Mouse (Mus musculus): ENCODE results near the gene Myt1. TPM values are rescaled to one million over a fixed set of nuclear protein-coding genes. Genes with fewer than 3 reads are reported as not detected.

The Myt1 gene
- polyA plus RNA-seq, 1 experiment from 2014 or later: 0.06 TPM

GRCm38 (mm10) chr2:181727659-181728262, 35.4 kb upstream of the Myt1 start:
- ATAC-seq (replicated peaks; ENCODE audit: insufficient number of reproducible peaks, low FRiP score, low TSS enrichment): no peak
- Histone ChIP-seq H3K4me1 (ENCODE audit: control insufficient read depth, insufficient read depth, low read length) (no peaks in the 10 kb centered on the region), H3K27ac (ENCODE audit: low read depth, low read length) (no peak overlapping the region)

GRCm38 (mm10) chr2:181730051-181730450, 33.1 kb upstream of the Myt1 start:
- Histone ChIP-seq H3K4me3 (ENCODE audit: low read depth, low read length) (no peak overlapping the region), H3K27me3 (ENCODE audit: control insufficient read depth, insufficient read depth, low read length) (no peaks in the 10 kb centered on the region), H3K27ac (ENCODE audit: low read depth, low read length) (no peak overlapping the region), H3K9ac (ENCODE audit: low read depth, low read length) (no peak overlapping the region), H3K4me1 (ENCODE audit: control insufficient read depth, insufficient read depth, low read length) (no peaks in the 10 kb centered on the region), H3K36me3 (ENCODE audit: control insufficient read depth, insufficient read depth, low read length) (no peaks in the 10 kb centered on the region), H3K4me2 (no peak overlapping the region), H3K9me3 (replicated peaks; ENCODE audit: control insufficient read depth, low read length) (no peaks in the 10 kb centered on the region)
- ATAC-seq (replicated peaks; ENCODE audit: insufficient number of reproducible peaks, low FRiP score, low TSS enrichment): no peak
- 58% methylated on average over 3 of the region's 3 CpGs for WGBS (ENCODE audit: insufficient replicate concordance)

More at GRCm38 (mm10) chr2:181727659-181728262, 35.4 kb upstream of the Myt1 start:
- H3K27me3 ChIP-seq (ENCODE audit: control insufficient read depth, insufficient read depth, low read length): no peaks in the 10 kb centered on the region
- H3K4me2 ChIP-seq: no peak overlapping the region
- no peaks in the 10 kb centered on the region for H3K9me3 ChIP-seq (replicated peaks; ENCODE audit: control insufficient read depth, low read length)
- H3K9ac ChIP-seq (ENCODE audit: low read depth, low read length): no peak overlapping the region
- no peaks in the 10 kb centered on the region for H3K36me3 ChIP-seq (ENCODE audit: control insufficient read depth, insufficient read depth, low read length)
- 53% methylated on average over 9 of the region's 9 CpGs for WGBS (ENCODE audit: insufficient replicate concordance)
- no peak overlapping the region for H3K4me3 ChIP-seq (ENCODE audit: low read depth, low read length)

GRCm38 (mm10) chr2:181752626-181753025, 10.5 kb upstream of the Myt1 start:
- Histone ChIP-seq H3K9me3 (replicated peaks; ENCODE audit: control insufficient read depth, low read length) (no peaks in the 10 kb centered on the region), H3K27me3 (ENCODE audit: control insufficient read depth, insufficient read depth, low read length) (no peaks in the 10 kb centered on the region), H3K4me1 (ENCODE audit: control insufficient read depth, insufficient read depth, low read length) (no peaks in the 10 kb centered on the region), H3K4me2 (no peak overlapping the region), H3K36me3 (ENCODE audit: control insufficient read depth, insufficient read depth, low read length) (no peaks in the 10 kb centered on the region), H3K27ac (ENCODE audit: low read depth, low read length) (no peak overlapping the region), H3K9ac (ENCODE audit: low read depth, low read length) (no peak overlapping the region), H3K4me3 (ENCODE audit: low read depth, low read length) (no peak overlapping the region)
- 50% methylated on average over 1 of the region's 1 CpGs for WGBS (ENCODE audit: insufficient replicate concordance)
- ATAC-seq (replicated peaks; ENCODE audit: insufficient number of reproducible peaks, low FRiP score, low TSS enrichment): no peak

- no peak for ATAC-seq (replicated peaks; ENCODE audit: insufficient number of reproducible peaks, low FRiP score, low TSS enrichment)
- Histone ChIP-seq H3K4me2 (no peak overlapping the region), H3K27me3 (ENCODE audit: control insufficient read depth, insufficient read depth, low read length) (peaks cover 3% of the 10 kb centered on the region), H3K9me3 (replicated peaks; ENCODE audit: control insufficient read depth, low read length) (no peaks in the 10 kb centered on the region), H3K9ac (ENCODE audit: low read depth, low read length) (no peak overlapping the region), H3K4me3 (ENCODE audit: low read depth, low read length) (no peak overlapping the region), H3K4me1 (ENCODE audit: control insufficient read depth, insufficient read depth, low read length) (no peaks in the 10 kb centered on the region), H3K27ac (ENCODE audit: low read depth, low read length) (no peak overlapping the region), H3K36me3 (ENCODE audit: control insufficient read depth, insufficient read depth, low read length) (no peaks in the 10 kb centered on the region)
- 54% methylated on average over 2 of the region's 2 CpGs for whole genome bisulfite sequencing (ENCODE audit: insufficient replicate concordance)
These were observed 4.9 kb upstream of the Myt1 start for GRCm38 (mm10) chr2:181758147-181758725.

GRCm38 (mm10) chr2:181759041-181759440, 4.1 kb upstream of the Myt1 start:
- Histone ChIP-seq H3K4me2 (no peak overlapping the region), H3K27me3 (ENCODE audit: control insufficient read depth, insufficient read depth, low read length) (peaks cover 11% of the 10 kb centered on the region), H3K9ac (ENCODE audit: low read depth, low read length) (no peak overlapping the region), H3K9me3 (replicated peaks; ENCODE audit: control insufficient read depth, low read length) (no peaks in the 10 kb centered on the region), H3K4me3 (ENCODE audit: low read depth, low read length) (no peak overlapping the region), H3K27ac (ENCODE audit: low read depth, low read length) (no peak overlapping the region), H3K4me1 (ENCODE audit: control insufficient read depth, insufficient read depth, low read length) (no peaks in the 10 kb centered on the region), H3K36me3 (ENCODE audit: control insufficient read depth, insufficient read depth, low read length) (no peaks in the 10 kb centered on the region)
- ATAC-seq (replicated peaks; ENCODE audit: insufficient number of reproducible peaks, low FRiP score, low TSS enrichment): no peak
- 41% methylated on average over 4 of the region's 4 CpGs for WGBS (ENCODE audit: insufficient replicate concordance)

GRCm38 (mm10) chr2:181763886-181764527, 875 bp downstream of the Myt1 start:
- WGBS (ENCODE audit: insufficient replicate concordance): 38% methylated on average over 14 of the region's 14 CpGs
- Histone ChIP-seq H3K4me3 (ENCODE audit: low read depth, low read length) (no peak overlapping the region), H3K9ac (ENCODE audit: low read depth, low read length) (no peak overlapping the region), H3K27ac (ENCODE audit: low read depth, low read length) (no peak overlapping the region), H3K27me3 (ENCODE audit: control insufficient read depth, insufficient read depth, low read length) (peaks cover 11% of the 10 kb centered on the region), H3K36me3 (ENCODE audit: control insufficient read depth, insufficient read depth, low read length) (no peaks in the 10 kb centered on the region), H3K4me1 (ENCODE audit: control insufficient read depth, insufficient read depth, low read length) (no peaks in the 10 kb centered on the region), H3K4me2 (no peak overlapping the region), H3K9me3 (replicated peaks; ENCODE audit: control insufficient read depth, low read length) (no peaks in the 10 kb centered on the region)
- no peak for ATAC-seq (replicated peaks; ENCODE audit: insufficient number of reproducible peaks, low FRiP score, low TSS enrichment)

GRCm38 (mm10) chr2:181764600-181764999, 1.5 kb downstream of the Myt1 start:
- ATAC-seq (replicated peaks; ENCODE audit: insufficient number of reproducible peaks, low FRiP score, low TSS enrichment): no peak
- Histone ChIP-seq H3K4me3 (ENCODE audit: low read depth, low read length) (no peak overlapping the region), H3K36me3 (ENCODE audit: control insufficient read depth, insufficient read depth, low read length) (no peaks in the 10 kb centered on the region), H3K27me3 (ENCODE audit: control insufficient read depth, insufficient read depth, low read length) (peaks cover 11% of the 10 kb centered on the region), H3K9me3 (replicated peaks; ENCODE audit: control insufficient read depth, low read length) (no peaks in the 10 kb centered on the region), H3K4me1 (ENCODE audit: control insufficient read depth, insufficient read depth, low read length) (no peaks in the 10 kb centered on the region), H3K4me2 (no peak overlapping the region), H3K27ac (ENCODE audit: low read depth, low read length) (no peak overlapping the region), H3K9ac (ENCODE audit: low read depth, low read length) (no peak overlapping the region)
- 5% methylated on average over 10 of the region's 10 CpGs for WGBS (ENCODE audit: insufficient replicate concordance)

- H3K9me3 ChIP-seq (replicated peaks; ENCODE audit: control insufficient read depth, low read length): no peaks in the 10 kb centered on the region
- ATAC-seq (replicated peaks; ENCODE audit: insufficient number of reproducible peaks, low FRiP score, low TSS enrichment): no peak
- H3K9ac ChIP-seq (ENCODE audit: low read depth, low read length): no peak overlapping the region
These were observed 2.1 kb downstream of the Myt1 start for GRCm38 (mm10) chr2:181765251-181765650.

More at GRCm38 (mm10) chr2:181765251-181765650, 2.1 kb downstream of the Myt1 start:
- peaks cover 11% of the 10 kb centered on the region for H3K27me3 ChIP-seq (ENCODE audit: control insufficient read depth, insufficient read depth, low read length)
- no peak overlapping the region for H3K4me2 ChIP-seq
- H3K36me3 ChIP-seq (ENCODE audit: control insufficient read depth, insufficient read depth, low read length): no peaks in the 10 kb centered on the region
- WGBS (ENCODE audit: insufficient replicate concordance): 80% methylated on average over 4 of the region's 4 CpGs
- no peak overlapping the region for H3K27ac ChIP-seq (ENCODE audit: low read depth, low read length)
- H3K4me1 ChIP-seq (ENCODE audit: control insufficient read depth, insufficient read depth, low read length): no peaks in the 10 kb centered on the region
- no peak overlapping the region for H3K4me3 ChIP-seq (ENCODE audit: low read depth, low read length)

Measured in heart, embryonic 11.5 days (tissue).